Mouse (Mus musculus): ENCODE results near the gene Abhd11.

Abhd11 gene

GRCm38 (mm10) chr5:134986298-134987268 is 22.4 kb upstream of the Abhd11 start:
- no peak for DNase-seq (ENCODE audit: low spot score)

- DNase-seq (ENCODE audit: low spot score): no peak
These were observed 19.8 kb upstream of the Abhd11 start for GRCm38 (mm10) chr5:134989166-134989565.

GRCm38 (mm10) chr5:134989741-134990140 is 19.2 kb upstream of the Abhd11 start:
- DNase-seq (ENCODE audit: low spot score): no peak

GRCm38 (mm10) chr5:134992566-134992965 is 16.4 kb upstream of the Abhd11 start:
- no peak for DNase-seq (ENCODE audit: low spot score)

GRCm38 (mm10) chr5:134998359-134998758 is 10.6 kb upstream of the Abhd11 start:
- no peak for DNase-seq (ENCODE audit: low spot score)

- DNase-seq (ENCODE audit: low spot score): no peak
These were observed 9.2 kb upstream of the Abhd11 start for GRCm38 (mm10) chr5:134999797-135000196.

- no peak for DNase-seq (ENCODE audit: low spot score)
These were observed 8.2 kb upstream of the Abhd11 start for GRCm38 (mm10) chr5:135000751-135001150.

GRCm38 (mm10) chr5:135001309-135001708 is 7.6 kb upstream of the Abhd11 start:
- DNase-seq (ENCODE audit: low spot score): peak; percentile 45

GRCm38 (mm10) chr5:135002151-135002550 is 6.8 kb upstream of the Abhd11 start:
- DNase-seq (ENCODE audit: low spot score): no peak

- DNase-seq (ENCODE audit: low spot score): peak; percentile 34
These were observed 965 bp upstream of the Abhd11 start for GRCm38 (mm10) chr5:135007802-135008571.

- DNase-seq (ENCODE audit: low spot score): peak; percentile 84
These were observed 803 bp downstream of the Abhd11 start for GRCm38 (mm10) chr5:135009590-135010319.

GRCm38 (mm10) chr5:135010320-135010709 is 1.4 kb downstream of the Abhd11 start:
- no peak for DNase-seq (ENCODE audit: low spot score)

GRCm38 (mm10) chr5:135010841-135011743 is 2.1 kb downstream of the Abhd11 start:
- DNase-seq (ENCODE audit: low spot score): no peak

- no peak for DNase-seq (ENCODE audit: low spot score)
These were observed 3.1 kb downstream of the Abhd11 start for GRCm38 (mm10) chr5:135011809-135012613.

GRCm38 (mm10) chr5:135012671-135013441 is 3.9 kb downstream of the Abhd11 start:
- DNase-seq (ENCODE audit: low spot score): peak; percentile 81

- DNase-seq (ENCODE audit: low spot score): peak; percentile 80
These were observed 6.5 kb downstream of the Abhd11 start for GRCm38 (mm10) chr5:135015497-135015896.

GRCm38 (mm10) chr5:135016224-135016759 is 7.3 kb downstream of the Abhd11 start:
- no peak for DNase-seq (ENCODE audit: low spot score)

- DNase-seq (ENCODE audit: low spot score): no peak
These were observed 12.9 kb downstream of the Abhd11 start for GRCm38 (mm10) chr5:135021814-135022213.
